Mouse (Mus musculus) liver, embryonic 12.5 days (tissue): ENCODE measurements at regions not wholly inside any gene's neighbourhood (a gene's known extent, or its start where the extent isn't known, plus 50 kb on each side); places are given as distances from the start of the nearest gene placed in this dataset.
"Not testable (repeated sequence)": the region's sequence is repeated elsewhere in the genome, so short reads cannot be mapped to it uniquely, and the experiment has no call there.

Experiments used
- ATAC-seq: fragments of 200-750 bp; cut with Nextera tagmentation; 2 replicates; pipeline ENCODE4 v1.8.0; 2017; ENCODE audit warnings: moderate number of reproducible peaks, mild to moderate bottlenecking, moderate library complexity
- H3K27ac ChIP-seq: fragments of 300-500 bp; sonication (generic); 2 replicates; pipeline ENCODE4 v1.5.1; 2016; ENCODE audit warnings: mild to moderate bottlenecking
- H3K27me3 ChIP-seq: fragments of 300-500 bp; sonication (generic); replicated peaks from 2 replicates; pipeline ENCODE4 v1.6.1; 2016; ENCODE audit warnings: mild to moderate bottlenecking, moderate library complexity
- H3K36me3 ChIP-seq: fragments of 300-500 bp; sonication (generic); 2 replicates; pipeline ENCODE4 v1.6.1; 2016; ENCODE audit warnings: mild to moderate bottlenecking, moderate library complexity
- H3K4me1 ChIP-seq: fragments of 300-500 bp; sonication (generic); 2 replicates; pipeline ENCODE4 v1.6.1; 2016
- H3K4me2 ChIP-seq: fragments of 300-500 bp; sonication (generic); 2 replicates; pipeline ENCODE4 v1.6.1; 2016; ENCODE audit warnings: mild to moderate bottlenecking, moderate library complexity
- H3K4me3 ChIP-seq: fragments of 300-500 bp; sonication (generic); 2 replicates; pipeline ENCODE4 v1.5.1; 2016; ENCODE audit warnings: mild to moderate bottlenecking, moderate library complexity
- H3K9ac ChIP-seq: fragments of 300-500 bp; sonication (generic); 2 replicates; pipeline ENCODE4 v1.6.1; 2016; ENCODE audit warnings: mild to moderate bottlenecking, moderate library complexity
- H3K9me3 ChIP-seq: fragments of 300-500 bp; sonication (generic); replicated peaks from 2 replicates; pipeline ENCODE4 v1.6.1; 2016; ENCODE audit warnings: mild to moderate bottlenecking, moderate library complexity
- WGBS: fragments of 180-500 bp; shearing (Covaris S2); methylation state at CpG from one replicate; pipeline ENCODE4 v1.1.7; 2016; ENCODE audit not compliant: insufficient replicate concordance; 5-methylcytosine and 5-hydroxymethylcytosine counted together

- H3K9me3 ChIP-seq = no peaks in the 10 kb centered on the region
- WGBS = 74% methylated on average over 1 of the region's 1 CpGs
- no peak for ATAC-seq
These were observed 1914.7 kb downstream of the Efna5 start for GRCm38 (mm10) chr17:60966401-60966800.

GRCm38 (mm10) chr17:60965660-60966059, 1915.5 kb downstream of the Efna5 start:
- no peak for ATAC-seq
- Histone ChIP-seq H3K9me3 (no peaks in the 10 kb centered on the region), H3K9ac (no peak overlapping the region), H3K4me2 (no peak overlapping the region), H3K36me3 (no peaks in the 10 kb centered on the region), H3K27me3 (no peaks in the 10 kb centered on the region), H3K4me3 (no peak overlapping the region), H3K4me1 (no peaks in the 10 kb centered on the region), H3K27ac (no peak overlapping the region)
- 63% methylated on average over 2 of the region's 2 CpGs for WGBS

More at GRCm38 (mm10) chr17:60966401-60966800, 1914.7 kb downstream of the Efna5 start:
- no peak overlapping the region for H3K4me3 ChIP-seq
- no peaks in the 10 kb centered on the region for H3K36me3 ChIP-seq
- H3K4me2 ChIP-seq = no peak overlapping the region
- no peak overlapping the region for H3K9ac ChIP-seq
- no peaks in the 10 kb centered on the region for H3K27me3 ChIP-seq
- H3K27ac ChIP-seq = no peak overlapping the region
- no peaks in the 10 kb centered on the region for H3K4me1 ChIP-seq

- 67% methylated on average over 1 of the region's 1 CpGs for WGBS
- Histone ChIP-seq H3K36me3 (no peaks in the 10 kb centered on the region), H3K4me3 (no peak overlapping the region), H3K4me1 (no peaks in the 10 kb centered on the region), H3K9me3 (no peaks in the 10 kb centered on the region), H3K9ac (no peak overlapping the region), H3K4me2 (no peak overlapping the region), H3K27me3 (no peaks in the 10 kb centered on the region), H3K27ac (no peak overlapping the region)
- no peak for ATAC-seq
These were observed 1929.7 kb downstream of the Efna5 start for GRCm38 (mm10) chr17:60951464-60951863.

- H3K4me2 ChIP-seq = no peak overlapping the region
- ATAC-seq = no peak
- WGBS = 35% methylated on average over 1 of the region's 1 CpGs
- no peak overlapping the region for H3K27ac ChIP-seq
- no peaks in the 10 kb centered on the region for H3K36me3 ChIP-seq
- no peaks in the 10 kb centered on the region for H3K27me3 ChIP-seq
- H3K9ac ChIP-seq = no peak overlapping the region
- no peaks in the 10 kb centered on the region for H3K4me1 ChIP-seq
- no peak overlapping the region for H3K4me3 ChIP-seq
- no peaks in the 10 kb centered on the region for H3K9me3 ChIP-seq
These were observed 1924.8 kb upstream of the Nudt12 start for GRCm38 (mm10) chr17:60937754-60938508.

GRCm38 (mm10) chr17:60934223-60934622, 1921.1 kb upstream of the Nudt12 start:
- Histone ChIP-seq H3K9me3 (no peaks in the 10 kb centered on the region), H3K4me1 (no peaks in the 10 kb centered on the region), H3K4me3 (no peak overlapping the region), H3K36me3 (no peaks in the 10 kb centered on the region), H3K27me3 (no peaks in the 10 kb centered on the region), H3K27ac (no peak overlapping the region), H3K4me2 (no peak overlapping the region), H3K9ac (no peak overlapping the region)
- no peak for ATAC-seq

- Histone ChIP-seq H3K9me3 (no peaks in the 10 kb centered on the region), H3K4me3 (no peak overlapping the region), H3K27me3 (no peaks in the 10 kb centered on the region), H3K4me2 (no peak overlapping the region), H3K36me3 (no peaks in the 10 kb centered on the region), H3K4me1 (no peaks in the 10 kb centered on the region), H3K9ac (no peak overlapping the region), H3K27ac (no peak overlapping the region)
- WGBS = 73% methylated on average over 13 of the region's 13 CpGs
- ATAC-seq = no peak
These were observed 1912.7 kb upstream of the Nudt12 start for GRCm38 (mm10) chr17:60925822-60926383.

GRCm38 (mm10) chr17:60882721-60883120, 1869.5 kb upstream of the Nudt12 start:
- H3K4me1 ChIP-seq, ATAC-seq, H3K36me3 ChIP-seq, H3K4me2 ChIP-seq, H3K9me3 ChIP-seq, H3K9ac ChIP-seq, H3K27ac ChIP-seq, H3K4me3 ChIP-seq, H3K27me3 ChIP-seq: not testable (repeated sequence)
- whole genome bisulfite sequencing = 65% methylated on average over 1 of the region's 1 CpGs

GRCm38 (mm10) chr17:60857445-60857844, 1844.3 kb upstream of the Nudt12 start:
- ATAC-seq = no peak
- no peaks in the 10 kb centered on the region for H3K27me3 ChIP-seq
- no peak overlapping the region for H3K4me2 ChIP-seq
- 80% methylated on average over 3 of the region's 3 CpGs for WGBS
- H3K9ac ChIP-seq = no peak overlapping the region
- H3K4me3 ChIP-seq = no peak overlapping the region
- H3K4me1 ChIP-seq = no peaks in the 10 kb centered on the region
- no peaks in the 10 kb centered on the region for H3K36me3 ChIP-seq
- no peaks in the 10 kb centered on the region for H3K9me3 ChIP-seq
- no peak overlapping the region for H3K27ac ChIP-seq

- no peak overlapping the region for H3K9ac ChIP-seq
- H3K27me3 ChIP-seq = no peaks in the 10 kb centered on the region
- H3K27ac ChIP-seq = no peak overlapping the region
- H3K4me1 ChIP-seq = no peaks in the 10 kb centered on the region
- no peak overlapping the region for H3K4me3 ChIP-seq
- WGBS = 43% methylated on average over 3 of the region's 3 CpGs
- no peak overlapping the region for H3K4me2 ChIP-seq
- no peaks in the 10 kb centered on the region for H3K36me3 ChIP-seq
- no peaks in the 10 kb centered on the region for H3K9me3 ChIP-seq
- no peak for ATAC-seq
These were observed 1841.5 kb upstream of the Nudt12 start for GRCm38 (mm10) chr17:60854659-60855058.

- H3K36me3 ChIP-seq, H3K9me3 ChIP-seq, H3K4me3 ChIP-seq, ATAC-seq, H3K4me1 ChIP-seq, H3K27me3 ChIP-seq, H3K9ac ChIP-seq, H3K4me2 ChIP-seq, H3K27ac ChIP-seq: not testable (repeated sequence)
- WGBS = 70% methylated on average over 3 of the region's 3 CpGs
These were observed 1825.6 kb upstream of the Nudt12 start for GRCm38 (mm10) chr17:60838794-60839193.

- no peak overlapping the region for H3K9ac ChIP-seq
- WGBS = 57% methylated on average over 3 of the region's 3 CpGs
- no peak overlapping the region for H3K27ac ChIP-seq
- no peak for ATAC-seq
- H3K9me3 ChIP-seq = no peaks in the 10 kb centered on the region
- no peak overlapping the region for H3K4me2 ChIP-seq
- H3K4me3 ChIP-seq = no peak overlapping the region
- H3K4me1 ChIP-seq = no peaks in the 10 kb centered on the region
- H3K36me3 ChIP-seq = no peaks in the 10 kb centered on the region
- H3K27me3 ChIP-seq = no peaks in the 10 kb centered on the region
These were observed 1819.4 kb upstream of the Nudt12 start for GRCm38 (mm10) chr17:60832531-60832930.

GRCm38 (mm10) chr17:60830498-60830897, 1817.3 kb upstream of the Nudt12 start:
- Histone ChIP-seq H3K4me2 (no peak overlapping the region), H3K4me3 (no peak overlapping the region), H3K27ac (no peak overlapping the region), H3K9ac (no peak overlapping the region), H3K9me3 (no peaks in the 10 kb centered on the region), H3K4me1 (no peaks in the 10 kb centered on the region), H3K27me3 (no peaks in the 10 kb centered on the region), H3K36me3 (no peaks in the 10 kb centered on the region)
- no peak for ATAC-seq
- 78% methylated on average over 2 of the region's 2 CpGs for WGBS
